Mouse (Mus musculus): ENCODE measurements around the gene Tmem26. TPM values are rescaled to one million over a fixed set of nuclear protein-coding genes. Genes with fewer than 3 reads are reported as not detected.

Gene Tmem26
- polyA plus RNA-seq, 1 experiment = 4.4 TPM

- DNase-seq = no peak
- Histone ChIP-seq H3K36me3 (ENCODE audit: control insufficient read depth, insufficient read depth, low read length) (no peaks in the 10 kb centered on the region), H3K4me3 (ENCODE audit: insufficient read depth, low read depth, low read length) (no peak overlapping the region), H3K27ac (ENCODE audit: insufficient read depth, low read depth, low read length) (no peak overlapping the region), H3K4me1 (ENCODE audit: control insufficient read depth, insufficient read depth, low read length) (no peaks in the 10 kb centered on the region), H3K27me3 (replicated peaks; ENCODE audit: control insufficient read depth, insufficient read depth, low read length) (no peaks in the 10 kb centered on the region)
- TF ChIP-seq POLR2A (IDR thresholded peaks at IDR 0.05; ENCODE audit: low read depth, low read length) (no peak), CTCF (conservative IDR thresholded peaks at IDR 0.05; ENCODE audit: insufficient read depth, insufficient read length, low read depth, low read length) (no peak)
- 73% methylated on average over 2 of the region's 2 CpGs for WGBS
These were observed 19.2 kb upstream of the Tmem26 start for GRCm38 (mm10) chr10:68704268-68704667.

DNA sequence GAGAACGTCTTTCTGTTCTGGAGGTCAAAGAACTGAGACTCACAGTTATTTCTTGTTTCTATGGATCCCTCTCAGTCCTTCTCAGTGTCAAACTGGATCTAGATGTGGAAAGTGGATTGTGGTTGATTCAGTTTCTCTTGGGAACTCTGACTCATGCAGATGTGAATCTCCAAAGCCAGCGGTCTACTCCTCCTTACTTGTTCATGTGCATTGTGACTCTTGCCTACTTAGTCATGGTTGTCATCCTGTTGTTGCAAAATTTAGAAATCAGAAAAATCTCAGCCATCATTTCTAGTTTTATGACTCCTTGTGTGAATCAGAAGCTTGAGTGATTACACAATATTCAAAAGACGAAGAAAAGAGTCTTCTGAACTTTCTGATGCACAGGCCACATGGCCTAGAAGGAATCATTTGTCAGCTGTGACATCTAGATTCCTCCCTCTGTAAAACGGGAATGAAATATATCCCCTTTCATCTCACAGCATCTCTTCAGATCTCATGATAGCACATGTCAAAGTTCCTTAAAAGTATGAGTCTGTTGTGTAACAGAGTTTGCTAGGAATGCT, 17.9 kb upstream of the Tmem26 start:
- WGBS = 70% methylated on average over 4 of the region's 4 CpGs
- Histone ChIP-seq H3K4me1 (ENCODE audit: control insufficient read depth, insufficient read depth, low read length) (no peaks in the 10 kb centered on the region), H3K4me3 (ENCODE audit: insufficient read depth, low read depth, low read length) (no peak overlapping the region), H3K27ac (ENCODE audit: insufficient read depth, low read depth, low read length) (no peak overlapping the region), H3K27me3 (replicated peaks; ENCODE audit: control insufficient read depth, insufficient read depth, low read length) (no peaks in the 10 kb centered on the region), H3K36me3 (ENCODE audit: control insufficient read depth, insufficient read depth, low read length) (no peaks in the 10 kb centered on the region)
- DNase-seq = no peak
- no peak for TF ChIP-seq POLR2A (IDR thresholded peaks at IDR 0.05; ENCODE audit: low read depth, low read length)
- TF ChIP-seq CTCF (conservative IDR thresholded peaks at IDR 0.05; ENCODE audit: insufficient read depth, insufficient read length, low read depth, low read length) = no peak

DNA sequence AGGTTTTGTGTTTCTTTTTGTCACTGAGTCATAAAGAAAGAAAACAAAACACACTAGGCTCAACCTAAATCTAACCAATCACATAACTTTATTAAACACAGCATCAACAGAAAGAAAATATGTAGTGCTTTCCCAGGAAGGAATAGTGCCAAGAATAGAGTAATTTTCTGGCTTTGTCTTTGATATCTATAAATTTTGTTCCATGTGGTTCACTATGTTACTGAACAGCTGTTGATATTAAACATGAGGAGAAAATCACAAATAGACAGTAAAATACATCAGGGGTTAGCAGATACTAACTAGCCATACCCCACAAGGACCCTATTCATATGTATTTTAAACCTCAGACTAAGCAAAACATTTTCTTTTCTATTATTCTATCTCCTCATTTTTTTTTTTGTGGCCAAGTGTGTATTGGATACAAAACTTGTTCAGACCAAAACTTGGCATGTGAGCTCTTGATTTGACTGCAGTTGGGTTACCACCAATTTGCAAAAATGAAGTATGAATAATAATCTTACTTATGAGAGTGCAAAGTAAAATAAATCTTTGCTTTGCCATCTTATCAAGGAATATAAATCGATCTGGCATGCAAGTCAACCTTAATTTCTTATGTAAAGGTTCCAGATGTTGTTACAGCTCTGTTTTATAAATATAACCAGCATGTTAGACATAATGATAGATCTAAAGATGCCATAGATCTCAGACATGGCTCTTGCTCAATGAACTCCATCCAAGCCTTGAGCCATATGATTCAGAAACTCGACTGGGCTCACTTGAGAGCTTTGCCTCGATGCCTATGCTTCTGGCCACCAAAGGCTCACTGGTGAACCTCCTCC, 16.2 kb upstream of the Tmem26 start:
- H3K4me3 ChIP-seq (ENCODE audit: insufficient read depth, low read depth, low read length) = no peak overlapping the region
- H3K27me3 ChIP-seq (replicated peaks; ENCODE audit: control insufficient read depth, insufficient read depth, low read length) = no peaks in the 10 kb centered on the region
- H3K4me1 ChIP-seq (ENCODE audit: control insufficient read depth, insufficient read depth, low read length) = no peaks in the 10 kb centered on the region
- 77% methylated on average over 3 of the region's 3 CpGs for WGBS
- no peaks in the 10 kb centered on the region for H3K36me3 ChIP-seq (ENCODE audit: control insufficient read depth, insufficient read depth, low read length)
- DNase-seq = no peak
- H3K27ac ChIP-seq (ENCODE audit: insufficient read depth, low read depth, low read length) = no peak overlapping the region
- TF ChIP-seq CTCF (conservative IDR thresholded peaks at IDR 0.05; ENCODE audit: insufficient read depth, insufficient read length, low read depth, low read length) = no peak
- no peak for TF ChIP-seq POLR2A (IDR thresholded peaks at IDR 0.05; ENCODE audit: low read depth, low read length)

- Histone ChIP-seq H3K36me3 (ENCODE audit: control insufficient read depth, insufficient read depth, low read length) (no peaks in the 10 kb centered on the region), H3K4me1 (ENCODE audit: control insufficient read depth, insufficient read depth, low read length) (no peaks in the 10 kb centered on the region), H3K27ac (ENCODE audit: insufficient read depth, low read depth, low read length) (no peak overlapping the region), H3K4me3 (ENCODE audit: insufficient read depth, low read depth, low read length) (no peak overlapping the region), H3K27me3 (replicated peaks; ENCODE audit: control insufficient read depth, insufficient read depth, low read length) (no peaks in the 10 kb centered on the region)
- no peak for TF ChIP-seq POLR2A (IDR thresholded peaks at IDR 0.05; ENCODE audit: low read depth, low read length)
- TF ChIP-seq CTCF (conservative IDR thresholded peaks at IDR 0.05; ENCODE audit: insufficient read depth, insufficient read length, low read depth, low read length) = no peak
- 90% methylated on average over 2 of the region's 2 CpGs for WGBS
- no peak for DNase-seq
These were observed 10.5 kb upstream of the Tmem26 start for GRCm38 (mm10) chr10:68712926-68713325.

- Histone ChIP-seq H3K36me3 (ENCODE audit: control insufficient read depth, insufficient read depth, low read length) (no peaks in the 10 kb centered on the region), H3K27me3 (replicated peaks; ENCODE audit: control insufficient read depth, insufficient read depth, low read length) (no peaks in the 10 kb centered on the region), H3K27ac (ENCODE audit: insufficient read depth, low read depth, low read length) (no peak overlapping the region), H3K4me3 (ENCODE audit: insufficient read depth, low read depth, low read length) (no peak overlapping the region), H3K4me1 (ENCODE audit: control insufficient read depth, insufficient read depth, low read length) (no peaks in the 10 kb centered on the region)
- no peak for TF ChIP-seq POLR2A (IDR thresholded peaks at IDR 0.05; ENCODE audit: low read depth, low read length)
- no peak for DNase-seq
- 72% methylated on average over 3 of the region's 3 CpGs for WGBS
These were observed 9.1 kb upstream of the Tmem26 start for GRCm38 (mm10) chr10:68714302-68714701.

DNA sequence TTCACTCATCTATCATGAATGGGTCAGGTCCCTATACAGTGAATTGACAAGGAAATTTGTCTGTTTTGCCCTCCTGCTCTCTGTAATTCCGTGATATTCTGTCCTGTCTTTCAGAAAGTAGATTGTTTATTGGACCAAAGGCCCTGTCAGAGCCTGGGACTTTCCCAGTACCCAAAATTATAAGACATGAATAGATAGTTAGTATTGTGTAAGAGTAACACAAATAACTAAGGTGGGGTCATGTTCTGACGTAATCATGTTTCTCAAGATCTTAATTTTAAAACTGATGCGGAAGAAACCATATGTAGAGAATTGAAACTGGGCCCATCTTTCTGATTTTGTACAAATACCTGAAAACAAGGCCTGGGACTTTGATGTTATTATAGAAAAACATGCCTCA, 8.1 kb upstream of the Tmem26 start:
- no peak for DNase-seq
- 95% methylated on average over 3 of the region's 3 CpGs for WGBS
- TF ChIP-seq CTCF (conservative IDR thresholded peaks at IDR 0.05; ENCODE audit: insufficient read depth, insufficient read length, low read depth, low read length) (no peak), POLR2A (IDR thresholded peaks at IDR 0.05; ENCODE audit: low read depth, low read length) (no peak)
- no peaks in the 10 kb centered on the region for H3K4me1 ChIP-seq (ENCODE audit: control insufficient read depth, insufficient read depth, low read length)
- no peak overlapping the region for H3K4me3 ChIP-seq (ENCODE audit: insufficient read depth, low read depth, low read length)
- no peaks in the 10 kb centered on the region for H3K36me3 ChIP-seq (ENCODE audit: control insufficient read depth, insufficient read depth, low read length)
- no peak overlapping the region for H3K27ac ChIP-seq (ENCODE audit: insufficient read depth, low read depth, low read length)
- no peaks in the 10 kb centered on the region for H3K27me3 ChIP-seq (replicated peaks; ENCODE audit: control insufficient read depth, insufficient read depth, low read length)

- H3K36me3 ChIP-seq (ENCODE audit: control insufficient read depth, insufficient read depth, low read length) = no peaks in the 10 kb centered on the region
- H3K4me3 ChIP-seq (ENCODE audit: insufficient read depth, low read depth, low read length) = no peak overlapping the region
- H3K27ac ChIP-seq (ENCODE audit: insufficient read depth, low read depth, low read length) = no peak overlapping the region
- DNase-seq = no peak
- H3K4me1 ChIP-seq (ENCODE audit: control insufficient read depth, insufficient read depth, low read length) = no peaks in the 10 kb centered on the region
- no peaks in the 10 kb centered on the region for H3K27me3 ChIP-seq (replicated peaks; ENCODE audit: control insufficient read depth, insufficient read depth, low read length)
- WGBS = 83% methylated on average over 3 of the region's 3 CpGs
- TF ChIP-seq CTCF (conservative IDR thresholded peaks at IDR 0.05; ENCODE audit: insufficient read depth, insufficient read length, low read depth, low read length) (no peak), POLR2A (IDR thresholded peaks at IDR 0.05; ENCODE audit: low read depth, low read length) (no peak)
These were observed 5.1 kb upstream of the Tmem26 start for GRCm38 (mm10) chr10:68718375-68718774.
